Mouse (Mus musculus) megakaryocyte, embryonic 14.5 days (primary cell): ENCODE measurements at regions not wholly inside any gene's neighbourhood (a gene's known extent, or its start where the extent isn't known, plus 50 kb on each side); places are given as distances from the start of the nearest gene placed in this dataset.

Source experiments
- FLI1 ChIP-seq: IDR thresholded peaks from 2 replicates; pipeline ENCODE4 v1.6.1; 2012; ENCODE audit warnings: low read length, inconsistent platforms, mixed read lengths
- GATA1 ChIP-seq: IDR thresholded peaks from 3 replicates; pipeline ENCODE4 v1.6.1; 2012; ENCODE audit warnings: mixed read lengths, low read length, inconsistent platforms, borderline replicate concordance

DNA sequence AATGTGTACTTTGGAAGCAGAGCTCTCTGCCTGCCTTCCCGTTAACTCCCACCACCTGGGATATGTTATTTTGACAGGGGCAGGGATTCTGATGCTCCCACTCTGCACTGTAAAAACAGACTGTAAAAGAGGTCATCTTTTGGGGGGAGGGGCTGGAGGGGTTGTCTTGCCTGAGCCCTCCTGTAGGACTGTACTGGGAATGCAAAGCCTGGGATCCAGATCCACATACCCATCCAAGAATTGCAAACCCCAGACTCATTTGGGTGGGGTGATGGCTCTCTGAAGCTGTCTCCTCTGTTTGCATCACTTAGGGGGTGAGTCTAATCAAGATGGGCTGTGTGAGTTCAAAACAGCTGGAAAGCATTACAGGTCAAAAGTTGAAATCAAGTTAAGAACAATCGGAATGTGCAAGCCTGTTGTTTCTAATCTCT, 623.7 kb upstream of the Cdh11 start:
- TF ChIP-seq FLI1, result no peak
- TF ChIP-seq GATA1, result no peak
